Mouse (Mus musculus) neural tube, embryonic 15.5 days (tissue): ENCODE measurements around the gene Yipf3. TPM values are rescaled to one million over a fixed set of nuclear protein-coding genes. Genes with fewer than 3 reads are reported as not detected.
A peak's percentile ranks its signal among the peaks of the same experiment; 100 is the strongest.

Experiments
- ATAC-seq: fragments of 200-750 bp; cut with Nextera tagmentation; 2 replicates; pipeline ENCODE4 v1.8.0; 2017; ENCODE audit warnings: mild to moderate bottlenecking, moderate TSS enrichment, moderate library complexity; ENCODE audit not compliant: low FRiP score
- H3K27ac ChIP-seq: fragments of 300-500 bp; sonication (generic); replicated peaks from 2 replicates; pipeline ENCODE4 v1.5.1; 2015; ENCODE audit warnings: mild to moderate bottlenecking, inconsistent platforms
- H3K27me3 ChIP-seq: fragments of 300-500 bp; sonication (generic); replicated peaks from 2 replicates; pipeline ENCODE4 v1.6.1; 2015; ENCODE audit warnings: inconsistent platforms
- H3K36me3 ChIP-seq: fragments of 300-500 bp; sonication (generic); 2 replicates; pipeline ENCODE4 v1.6.1; 2015; ENCODE audit warnings: inconsistent platforms
- H3K4me1 ChIP-seq: fragments of 300-500 bp; sonication (generic); 2 replicates; pipeline ENCODE4 v1.6.1; 2015; ENCODE audit warnings: inconsistent platforms
- H3K4me2 ChIP-seq: fragments of 300-500 bp; sonication (generic); 2 replicates; pipeline ENCODE4 v1.6.1; 2015; ENCODE audit warnings: inconsistent platforms, mild to moderate bottlenecking, moderate library complexity
- H3K4me3 ChIP-seq: fragments of 300-500 bp; sonication (generic); replicated peaks from 2 replicates; pipeline ENCODE4 v1.5.1; 2015; ENCODE audit warnings: mild to moderate bottlenecking, inconsistent platforms
- H3K9ac ChIP-seq: fragments of 300-500 bp; sonication (generic); replicated peaks from 2 replicates; pipeline ENCODE4 v1.6.1; 2015; ENCODE audit warnings: mild to moderate bottlenecking, inconsistent platforms
- H3K9me3 ChIP-seq: fragments of 300-500 bp; sonication (generic); replicated peaks from 2 replicates; pipeline ENCODE4 v1.6.1; 2016; ENCODE audit warnings: inconsistent platforms
- WGBS: fragments of 180-500 bp; shearing (Covaris S2); methylation state at CpG from one replicate; pipeline ENCODE4 v1.1.7; 2015; ENCODE audit warnings: mixed read lengths; 5-methylcytosine and 5-hydroxymethylcytosine counted together
- polyA plus RNA-seq: library from polyadenylated mRNA; unstranded; fragments of >200 nt; fragmentation: Nextera tagmentation; extraction: Ambion mirVana; gene quantifications from 2 replicates; pipeline ENCODE4 v1.2.1, GENCODE M21; 2015

Yipf3 gene
- polyA plus RNA-seq, 1 experiment from 2014 or later, result 87.8 TPM

DNA sequence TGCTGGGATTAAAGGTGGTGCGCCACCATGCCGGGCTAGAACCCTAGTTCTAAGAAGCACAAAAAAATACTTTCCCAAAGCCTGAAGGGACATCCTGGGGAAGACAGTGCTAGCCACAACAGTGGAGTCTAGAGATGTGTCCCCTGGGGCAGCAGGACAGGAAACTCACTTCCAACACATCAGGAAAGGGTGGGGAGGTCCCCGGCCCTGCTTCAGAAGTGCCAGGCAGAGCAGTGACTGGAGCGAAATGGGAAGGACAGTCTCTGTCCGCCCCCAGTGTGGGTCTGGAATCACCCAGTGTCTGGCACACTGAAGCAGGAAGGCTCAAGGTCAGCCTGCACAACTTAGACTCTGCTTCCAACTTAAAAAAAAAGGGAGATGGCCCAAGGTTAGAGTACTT is 24.8 kb downstream of the Yipf3 start:
- Histone ChIP-seq H3K4me3 (no peak overlapping the region), H3K4me1 (0 out of 2 replicates have a peak, but pooled peaks cover 2% of the 10 kb centered on the region), H3K4me2 (no peak overlapping the region), H3K36me3 (peaks cover 14% of the 10 kb centered on the region), H3K27me3 (no peaks in the 10 kb centered on the region), H3K9me3 (no peaks in the 10 kb centered on the region), H3K9ac (no peak overlapping the region), H3K27ac (no peak overlapping the region)
- WGBS, result 90% methylated on average over 5 of the region's 5 CpGs
- no peak for ATAC-seq

DNA sequence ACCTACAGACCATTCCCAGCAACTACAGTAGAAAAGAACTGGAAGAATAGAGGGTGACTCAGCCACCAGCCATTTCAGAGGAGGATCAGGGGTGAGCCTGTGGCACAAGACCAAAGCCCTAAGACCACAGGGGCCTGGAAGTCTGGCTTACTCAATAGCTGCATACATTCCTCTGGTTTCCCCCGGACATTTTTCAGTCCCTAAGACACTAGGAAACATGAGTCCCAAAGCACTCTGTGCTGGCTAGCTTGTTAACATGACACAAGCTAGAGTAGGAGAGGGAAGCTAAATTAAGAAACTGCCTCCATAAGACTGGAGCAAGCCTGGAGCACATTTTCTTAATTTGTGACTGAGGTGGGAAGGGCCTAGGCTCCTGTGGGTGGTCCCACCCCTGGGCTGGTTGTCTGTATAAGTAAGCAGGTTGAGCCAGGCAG is 25.9 kb downstream of the Yipf3 start:
- Histone ChIP-seq H3K36me3 (peaks cover 19% of the 10 kb centered on the region), H3K9ac (no peak overlapping the region), H3K4me2 (no peak overlapping the region), H3K9me3 (no peaks in the 10 kb centered on the region), H3K4me3 (no peak overlapping the region), H3K27ac (no peak overlapping the region), H3K4me1 (0 out of 2 replicates have a peak, but pooled peaks cover 2% of the 10 kb centered on the region), H3K27me3 (no peaks in the 10 kb centered on the region)
- ATAC-seq, result no peak
- WGBS, result 79% methylated on average over 1 of the region's 1 CpGs

- no peak overlapping the region for H3K27ac ChIP-seq
- peaks cover 25% of the 10 kb centered on the region for H3K36me3 ChIP-seq
- H3K4me3 ChIP-seq, result no peak overlapping the region
- H3K9me3 ChIP-seq, result no peaks in the 10 kb centered on the region
- WGBS, result 85% methylated on average over 6 of the region's 6 CpGs
- no peak overlapping the region for H3K9ac ChIP-seq
- no peaks in the 10 kb centered on the region for H3K27me3 ChIP-seq
- 0 out of 2 replicates have a peak, but pooled peaks cover 2% of the 10 kb centered on the region for H3K4me1 ChIP-seq
- no peak overlapping the region for H3K4me2 ChIP-seq
- no peak for ATAC-seq
Observed at GRCm38 (mm10) chr17:46274465-46274864, 26.6 kb downstream of the Yipf3 start.

DNA sequence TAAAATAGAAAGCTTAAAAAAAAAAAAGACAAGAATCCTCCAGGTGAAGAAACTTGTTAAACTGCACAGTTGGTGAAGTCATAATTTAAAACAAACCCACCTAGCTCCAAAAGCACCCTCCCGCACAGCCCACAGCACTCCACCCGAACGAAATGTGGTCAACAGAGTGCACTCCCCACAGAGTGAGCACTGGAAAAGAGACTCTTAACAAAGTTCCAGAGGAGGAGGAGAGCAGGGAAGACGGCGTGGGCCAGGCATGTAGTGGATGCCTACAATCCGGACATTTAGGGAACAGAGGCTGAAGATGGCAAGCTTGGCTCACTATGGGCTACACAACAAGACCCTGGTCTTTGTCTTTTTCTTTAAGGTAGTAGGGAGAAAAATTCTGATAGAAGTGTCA is 27.2 kb downstream of the Yipf3 start:
- 93% methylated on average over 6 of the region's 6 CpGs for WGBS
- no peaks in the 10 kb centered on the region for H3K9me3 ChIP-seq
- H3K36me3 ChIP-seq, result peaks cover 25% of the 10 kb centered on the region
- no peak for ATAC-seq
- no peak overlapping the region for H3K4me3 ChIP-seq
- no peaks in the 10 kb centered on the region for H3K27me3 ChIP-seq
- H3K4me2 ChIP-seq, result no peak overlapping the region
- H3K4me1 ChIP-seq, result 0 out of 2 replicates have a peak, but pooled peaks cover 2% of the 10 kb centered on the region
- no peak overlapping the region for H3K9ac ChIP-seq
- H3K27ac ChIP-seq, result no peak overlapping the region

DNA sequence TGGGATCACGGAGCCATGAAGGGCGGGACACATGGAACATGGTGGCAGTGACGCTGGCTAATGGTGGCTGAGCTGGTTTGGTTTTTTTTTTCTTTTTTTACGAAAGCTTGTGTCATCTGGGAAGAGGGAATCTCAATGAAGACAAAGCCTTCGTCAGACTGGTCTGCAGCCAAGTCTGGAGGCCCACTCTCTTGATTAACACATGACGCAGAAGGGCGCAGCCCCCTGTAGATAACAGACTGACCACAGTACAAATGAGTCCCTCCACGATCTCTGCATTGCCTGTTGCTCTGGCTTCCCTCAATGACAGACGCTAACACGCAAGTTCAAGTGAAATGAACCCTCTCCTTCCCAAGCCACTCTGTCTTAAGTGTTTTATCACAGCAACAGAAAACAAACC is 27.6 kb downstream of the Yipf3 start:
- no peak overlapping the region for H3K27ac ChIP-seq
- H3K9ac ChIP-seq, result no peak overlapping the region
- ATAC-seq, result no peak
- no peaks in the 10 kb centered on the region for H3K9me3 ChIP-seq
- 0 out of 2 replicates have a peak, but pooled peaks cover 2% of the 10 kb centered on the region for H3K4me1 ChIP-seq
- no peak overlapping the region for H3K4me2 ChIP-seq
- H3K4me3 ChIP-seq, result no peak overlapping the region
- H3K27me3 ChIP-seq, result no peaks in the 10 kb centered on the region
- peaks cover 25% of the 10 kb centered on the region for H3K36me3 ChIP-seq
- WGBS, result 91% methylated on average over 10 of the region's 10 CpGs

DNA sequence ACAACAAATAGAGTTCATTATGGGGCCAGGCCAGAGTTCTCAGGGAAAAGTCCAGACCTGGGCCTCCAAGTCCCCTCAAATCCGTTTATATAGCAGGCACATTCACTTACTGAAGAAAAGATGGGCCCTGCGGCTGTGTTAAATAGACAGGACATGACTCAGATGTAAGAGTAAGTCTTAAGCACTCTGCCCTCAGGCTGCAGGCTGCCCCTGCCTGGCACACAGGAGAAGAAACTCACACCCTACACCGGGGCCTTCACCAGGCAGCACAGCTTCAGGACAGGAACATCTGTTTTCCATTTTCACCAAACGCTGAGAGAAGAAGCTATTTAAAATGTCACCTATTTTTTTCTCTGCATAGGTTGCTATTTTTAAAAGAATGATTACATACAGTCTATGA is 29.7 kb downstream of the Yipf3 start:
- H3K9me3 ChIP-seq, result no peaks in the 10 kb centered on the region
- 79% methylated on average over 4 of the region's 4 CpGs for WGBS
- H3K27ac ChIP-seq, result no peak overlapping the region
- ATAC-seq, result no peak
- no peak overlapping the region for H3K4me3 ChIP-seq
- H3K36me3 ChIP-seq, result peaks cover 11% of the 10 kb centered on the region
- H3K4me1 ChIP-seq, result peaks cover 19% of the 10 kb centered on the region
- H3K4me2 ChIP-seq, result no peak overlapping the region
- H3K9ac ChIP-seq, result no peak overlapping the region
- no peaks in the 10 kb centered on the region for H3K27me3 ChIP-seq

GRCm38 (mm10) chr17:46278011-46278765 is 30.3 kb downstream of the Yipf3 start:
- Histone ChIP-seq H3K36me3 (peaks cover 11% of the 10 kb centered on the region), H3K27me3 (no peaks in the 10 kb centered on the region), H3K9me3 (no peaks in the 10 kb centered on the region), H3K4me2 (no peak overlapping the region), H3K4me1 (peaks cover 21% of the 10 kb centered on the region), H3K27ac (no peak overlapping the region), H3K9ac (no peak overlapping the region), H3K4me3 (no peak overlapping the region)
- WGBS, result 92% methylated on average over 12 of the region's 12 CpGs
- ATAC-seq, result no peak

DNA sequence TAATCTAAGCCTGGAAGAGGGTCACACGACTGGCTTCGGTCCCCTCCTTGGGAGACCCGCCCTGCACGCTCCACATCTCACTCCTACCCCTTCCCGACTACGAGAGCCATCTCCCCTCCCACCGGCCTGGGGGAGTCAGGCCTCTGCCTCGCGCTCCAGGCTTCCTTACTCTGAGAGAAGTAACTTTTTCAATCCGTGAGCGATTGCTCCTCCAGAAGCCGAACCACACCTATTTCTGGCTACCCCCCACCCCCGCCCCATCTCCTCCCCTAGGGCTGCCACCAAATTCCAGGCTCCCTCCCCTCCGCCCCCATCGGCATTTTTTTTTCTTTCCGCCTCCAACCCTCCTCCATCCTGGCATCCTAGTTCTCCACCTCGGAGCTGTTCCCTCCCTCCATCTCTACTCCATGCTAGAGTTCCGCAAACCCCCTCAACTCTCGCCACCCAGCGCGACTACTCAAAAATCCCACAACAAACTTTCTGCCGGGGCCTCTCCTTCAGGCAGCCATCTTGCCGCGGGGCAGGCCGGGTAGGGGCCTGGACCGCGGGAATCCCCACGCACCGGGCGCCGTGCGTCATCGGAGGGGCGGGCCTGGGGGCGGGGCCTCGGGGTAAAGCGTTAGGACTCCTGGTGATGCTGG is 34.7 kb downstream of the Yipf3 start, which contains the start of gene Tjap1:
Tjap1 (minus strand) TSS at position 544 of the 641 bp plus-strand sequence.
- peak; percentile 98 for ATAC-seq
- peak within 1 kb of the TSS; percentile 97 for H3K4me2 ChIP-seq

GRCm38 (mm10) chr17:46283140-46283539 is 35.3 kb downstream of the Yipf3 start:
- Histone ChIP-seq H3K36me3 (peaks cover 8% of the 10 kb centered on the region), H3K27ac (peak overlapping the region; percentile 80), H3K4me3 (peak overlapping the region; percentile 59), H3K9me3 (no peaks in the 10 kb centered on the region), H3K9ac (peak overlapping the region; percentile 62), H3K4me1 (peaks cover 23% of the 10 kb centered on the region), H3K4me2 (peak overlapping the region; percentile 97), H3K27me3 (no peaks in the 10 kb centered on the region)
- peak; percentile 51; the same call in 1 of the 2 replicates for ATAC-seq
- 25% methylated on average over 9 of the region's 9 CpGs for WGBS

More for the DNA sequence above, 34.7 kb downstream of the Yipf3 start, which contains the start of gene Tjap1:
- Histone ChIP-seq H3K4me1 (peaks cover 23% of the 10 kb centered on the region), H3K27ac (peak within 1 kb of the TSS; percentile 80), H3K36me3 (peaks cover 11% of the 10 kb centered on the region), H3K27me3 (no peaks in the 10 kb centered on the region), H3K9ac (peak within 1 kb of the TSS; percentile 62), H3K9me3 (no peaks in the 10 kb centered on the region), H3K4me3 (peak within 1 kb of the TSS; percentile 59)
- under 1% methylated on average over 37 of the region's 37 CpGs for WGBS

- ATAC-seq, result no peak
- no peaks in the 10 kb centered on the region for H3K9me3 ChIP-seq
Observed at GRCm38 (mm10) chr17:46283911-46284310, 36.0 kb downstream of the Yipf3 start.

DNA sequence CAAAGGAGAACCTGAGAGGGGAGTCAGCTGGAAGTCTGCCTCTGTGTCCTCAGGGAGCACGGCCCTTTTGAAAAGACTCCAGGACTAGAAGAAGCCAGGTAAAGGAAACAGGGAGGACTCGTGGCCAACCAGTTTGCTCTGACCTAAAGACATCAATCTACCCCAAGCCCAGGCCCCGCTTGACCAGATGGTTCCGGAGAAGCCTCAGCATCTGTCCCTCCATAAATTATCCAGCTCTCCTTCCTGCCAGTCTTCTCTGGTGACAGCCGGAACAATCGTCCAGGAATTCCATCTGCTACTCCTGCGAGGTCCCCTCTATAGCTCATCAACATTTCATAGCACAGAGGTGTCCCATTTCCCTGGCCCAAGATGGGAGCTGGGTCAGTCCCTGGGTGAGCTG is 36.8 kb downstream of the Yipf3 start:
- ATAC-seq, result no peak
- H3K36me3 ChIP-seq, result no peaks in the 10 kb centered on the region
- WGBS, result 35% methylated on average over 7 of the region's 7 CpGs

More at GRCm38 (mm10) chr17:46283911-46284310, 36.0 kb downstream of the Yipf3 start:
- Histone ChIP-seq H3K4me2 (no peak overlapping the region), H3K27ac (no peak overlapping the region), H3K9ac (no peak overlapping the region), H3K4me1 (peaks cover 23% of the 10 kb centered on the region), H3K27me3 (no peaks in the 10 kb centered on the region), H3K4me3 (no peak overlapping the region), H3K36me3 (peaks cover 5% of the 10 kb centered on the region; the same call in 1 of the 2 replicates)
- WGBS, result 86% methylated on average over 8 of the region's 8 CpGs

DNA sequence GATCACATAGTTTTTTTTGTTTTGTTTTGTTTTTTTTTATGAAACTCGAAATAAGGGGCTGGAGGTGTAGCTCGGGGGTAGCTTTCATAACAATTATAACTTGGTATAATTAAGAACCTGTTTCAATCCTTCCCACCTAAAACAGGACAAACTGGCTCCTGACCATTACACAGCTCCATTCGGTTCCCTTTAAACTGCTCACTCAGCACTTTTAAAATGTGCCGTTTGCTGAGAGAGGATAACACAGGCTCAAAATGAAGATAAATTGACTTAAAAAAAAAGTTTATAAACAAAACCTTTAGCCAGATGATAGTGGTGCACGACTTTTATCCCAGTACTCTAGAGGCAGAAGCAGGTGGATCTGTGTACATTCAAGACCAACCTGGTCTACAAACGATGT is 37.5 kb downstream of the Yipf3 start:
- Histone ChIP-seq H3K27me3 (no peaks in the 10 kb centered on the region), H3K4me2 (no peak overlapping the region), H3K4me1 (peaks cover 23% of the 10 kb centered on the region), H3K4me3 (no peak overlapping the region), H3K27ac (no peak overlapping the region), H3K9ac (no peak overlapping the region), H3K36me3 (no peaks in the 10 kb centered on the region), H3K9me3 (no peaks in the 10 kb centered on the region)
- no peak for ATAC-seq
- WGBS, result 76% methylated on average over 6 of the region's 6 CpGs

More for the DNA sequence above, 36.8 kb downstream of the Yipf3 start:
- Histone ChIP-seq H3K9ac (no peak overlapping the region), H3K4me1 (peaks cover 23% of the 10 kb centered on the region), H3K27ac (no peak overlapping the region), H3K4me2 (no peak overlapping the region), H3K9me3 (no peaks in the 10 kb centered on the region), H3K4me3 (no peak overlapping the region), H3K27me3 (no peaks in the 10 kb centered on the region)
